Mouse (Mus musculus) spleen, adult 18-20 months (tissue): ENCODE measurements around the gene Zscan2.

Experiments used
- DNase-seq, 2 experiments: peaks; one replicate each; pipeline ENCODE4 v3.0.0; 2022; ENCODE audit warnings: mixed read lengths in 2 of 2

The Zscan2 gene

GRCm38 (mm10) chr7:80888595-80888994 is 27.9 kb downstream of the Zscan2 start:
- no peak for DNase-seq

DNA sequence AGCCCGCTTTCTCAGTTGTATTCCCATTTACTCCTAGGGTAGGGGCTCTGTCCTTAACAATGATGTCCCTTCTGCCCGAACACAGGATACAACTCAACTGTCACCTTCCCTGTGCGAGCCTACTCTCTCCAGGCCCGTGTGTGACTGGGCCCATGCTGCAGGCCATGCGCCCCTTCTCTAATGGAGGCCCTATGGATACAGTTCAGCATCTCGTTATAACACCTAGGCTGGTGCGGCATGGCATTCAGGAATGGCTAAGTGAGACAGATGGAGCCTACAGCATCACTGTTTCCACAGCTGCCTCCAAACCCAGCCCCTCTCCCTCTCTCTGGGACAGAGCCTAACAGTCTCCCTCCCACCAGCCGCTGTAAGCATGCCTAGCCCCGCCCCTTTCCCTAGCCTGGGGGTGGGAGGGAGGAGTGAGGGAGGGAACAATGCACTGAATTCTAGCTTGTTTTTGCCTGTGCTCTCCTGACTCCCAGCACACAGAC is 28.3 kb downstream of the Zscan2 start:
- no peak for DNase-seq

DNA sequence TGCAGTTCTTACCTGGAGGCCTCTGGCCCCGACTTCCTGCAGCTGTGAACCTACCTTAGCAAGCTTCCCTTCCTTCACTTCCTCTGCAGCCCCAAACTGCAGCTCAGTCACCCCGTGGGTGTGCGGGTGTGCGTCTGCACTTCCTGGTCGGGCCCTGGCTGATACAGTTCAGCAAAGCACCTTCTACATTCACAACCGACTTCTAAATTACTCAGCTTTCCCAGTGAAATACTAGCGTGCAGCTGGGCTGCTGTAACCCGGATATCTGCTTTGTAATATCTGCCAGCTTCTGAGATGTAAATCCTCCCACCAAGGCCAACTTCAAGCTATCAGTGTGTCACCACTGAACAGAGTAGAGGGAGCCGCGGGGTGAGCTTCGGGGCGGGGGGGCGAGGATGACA is 29.1 kb downstream of the Zscan2 start:
- peak; percentile 68 to 69 for DNase-seq

DNA sequence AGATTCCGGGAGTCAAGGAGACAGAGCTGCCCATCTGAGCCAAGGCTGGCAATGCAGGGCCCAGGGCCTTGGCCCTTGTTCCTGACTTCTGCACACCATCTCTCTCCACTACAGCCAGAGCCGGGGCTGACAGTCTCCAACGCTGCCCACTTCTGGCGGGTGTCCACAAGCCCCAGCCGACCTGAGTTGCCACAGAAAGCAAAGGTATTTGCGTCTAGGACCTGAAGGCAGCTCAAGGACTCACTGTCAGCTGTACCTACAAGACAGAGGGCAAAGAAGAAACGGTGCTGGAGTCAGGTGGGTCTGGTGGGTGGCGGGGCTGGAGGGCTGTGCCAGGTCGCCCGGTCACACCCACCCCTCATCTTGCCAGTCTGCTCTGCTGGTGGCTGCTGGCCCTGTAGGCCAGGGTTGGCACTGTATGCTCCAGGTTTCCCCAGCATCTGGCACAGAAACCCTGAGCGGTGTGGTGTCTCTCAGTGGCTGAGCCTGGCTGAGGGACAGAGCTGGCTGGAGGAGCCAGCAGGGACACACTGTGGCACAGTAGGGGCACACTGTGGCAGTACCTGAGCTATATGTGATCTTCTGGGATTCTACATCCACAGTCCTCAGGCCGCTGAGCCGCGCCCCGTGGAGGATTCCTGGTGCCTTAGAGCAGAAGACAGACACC is 32.5 kb downstream of the Zscan2 start:
- DNase-seq: no peak

DNA sequence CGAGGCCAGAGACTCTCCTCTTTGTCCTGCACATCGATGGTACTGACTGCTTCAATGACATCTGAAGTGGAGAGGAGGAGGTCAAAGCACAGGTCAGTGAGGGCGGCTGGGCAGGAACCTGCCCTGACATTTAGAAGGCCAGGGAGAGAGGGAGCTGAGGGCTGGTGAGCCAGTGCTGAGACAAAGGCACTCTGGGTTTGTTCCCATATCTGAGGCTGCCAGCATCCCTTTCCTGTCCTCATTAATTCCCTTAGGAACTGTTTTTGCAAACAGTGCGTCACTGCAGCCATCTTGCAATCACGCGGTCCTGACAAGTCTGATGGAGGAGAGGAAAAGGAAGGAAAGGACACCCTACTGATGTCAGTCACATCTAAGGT is 33.0 kb downstream of the Zscan2 start:
- DNase-seq: no peak

- DNase-seq: no peak
Measured at GRCm38 (mm10) chr7:80894196-80894595, 33.5 kb downstream of the Zscan2 start.

DNA sequence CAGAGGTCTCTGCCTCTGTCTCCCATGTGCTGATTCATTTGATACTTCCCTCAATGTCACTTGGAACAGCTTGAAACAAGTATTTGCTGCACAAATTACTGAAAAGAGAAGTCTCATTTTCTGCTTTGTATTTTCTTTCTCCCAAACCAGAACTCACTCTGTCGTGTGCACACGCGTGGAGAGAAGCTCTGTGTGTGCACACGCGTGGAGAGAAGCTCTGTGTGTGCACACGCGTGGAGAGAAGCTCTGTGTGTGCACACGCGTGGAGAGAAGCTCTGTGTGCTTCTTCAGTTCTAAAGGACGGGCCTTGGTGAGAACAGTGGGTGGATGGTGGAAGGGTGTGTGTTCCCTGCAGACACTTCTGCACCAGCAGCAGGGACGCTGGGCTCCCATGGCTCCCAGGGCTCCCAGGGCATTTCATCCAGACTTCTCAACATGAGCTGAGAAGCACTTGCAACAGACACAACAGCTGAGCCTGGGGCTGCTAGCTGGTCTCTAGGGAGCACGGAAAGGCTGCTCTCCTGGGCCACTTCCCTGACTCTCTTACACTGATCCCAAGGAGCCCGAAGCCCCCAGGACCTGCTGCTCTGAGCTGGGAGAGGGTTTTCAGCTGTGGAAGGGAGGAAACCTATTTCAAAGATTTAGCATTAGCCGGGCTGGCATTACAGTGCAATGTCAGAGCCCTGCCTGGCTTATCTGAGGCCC is 34.2 kb downstream of the Zscan2 start:
- DNase-seq: no peak

DNA sequence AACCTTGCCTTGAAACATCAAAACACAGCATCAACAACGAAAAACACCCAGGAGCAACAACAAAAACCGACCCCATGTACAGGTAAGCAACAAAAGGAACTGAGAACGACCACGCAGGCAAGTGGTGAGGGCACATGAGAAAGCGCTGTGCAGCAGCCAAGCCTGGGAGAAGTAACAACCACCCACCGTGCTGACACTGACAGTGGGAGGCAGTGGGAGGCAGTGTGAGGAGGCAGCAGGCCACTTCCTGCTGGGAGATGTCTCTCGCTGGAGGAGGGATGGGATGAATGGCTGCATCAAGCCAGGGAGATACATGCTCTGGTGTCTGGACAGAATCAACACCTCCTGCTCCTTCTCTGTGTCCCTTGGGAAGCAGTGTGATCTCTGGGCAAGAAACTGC is 36.4 kb downstream of the Zscan2 start:
- no peak for DNase-seq

DNA sequence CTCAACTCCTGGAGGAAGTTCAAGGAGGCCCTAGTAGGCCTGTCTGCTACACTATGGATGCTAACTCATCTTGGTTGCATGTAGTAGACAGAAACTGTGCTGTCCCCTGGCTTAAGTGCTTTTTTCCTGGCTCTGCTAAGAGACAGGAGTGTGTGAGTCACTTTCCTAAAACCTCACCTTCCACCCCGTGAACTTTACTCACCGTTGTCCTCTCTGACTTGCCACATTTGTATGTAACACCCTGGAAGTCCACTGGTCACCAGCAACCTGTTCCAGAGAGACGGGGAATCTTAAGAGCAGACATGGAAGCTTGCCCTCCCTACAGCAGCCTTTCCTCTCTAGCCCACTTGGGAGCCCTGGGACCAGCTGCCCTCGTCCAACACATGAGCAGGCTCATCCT is 37.0 kb downstream of the Zscan2 start:
- no peak for DNase-seq

DNA sequence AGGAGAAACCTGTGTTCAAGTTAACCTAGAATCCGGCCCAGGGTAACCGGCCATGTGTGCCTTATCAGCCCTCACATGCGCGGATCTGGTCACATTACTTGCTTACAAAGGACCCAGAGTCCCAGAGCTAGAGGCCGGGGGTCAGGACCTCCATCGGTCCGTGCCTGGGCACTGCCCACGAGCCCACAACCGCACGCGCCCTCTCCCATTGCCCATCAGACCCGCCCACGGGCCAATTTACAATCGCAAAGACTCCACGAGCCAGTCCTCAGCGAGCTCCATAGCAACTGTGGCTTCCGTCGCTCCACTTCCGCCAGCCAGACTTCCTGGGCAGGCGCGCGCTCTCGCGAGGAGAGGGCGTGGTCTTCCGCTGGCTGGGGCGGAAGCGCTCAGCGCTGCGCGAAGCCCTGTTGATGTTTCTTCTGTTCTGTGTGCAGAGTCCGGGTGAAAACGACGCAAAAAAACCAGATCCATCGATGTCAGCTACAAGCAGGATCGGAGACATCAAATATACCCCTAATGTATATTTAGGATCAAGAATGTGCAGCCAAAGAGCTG is 40.3 kb downstream of the Zscan2 start, which contains the start of gene Wdr73:
TSS of gene Wdr73 (minus strand) at position 326 of the 558 bp plus-strand sequence.
- peak; percentile 82 to 86 for DNase-seq

DNA sequence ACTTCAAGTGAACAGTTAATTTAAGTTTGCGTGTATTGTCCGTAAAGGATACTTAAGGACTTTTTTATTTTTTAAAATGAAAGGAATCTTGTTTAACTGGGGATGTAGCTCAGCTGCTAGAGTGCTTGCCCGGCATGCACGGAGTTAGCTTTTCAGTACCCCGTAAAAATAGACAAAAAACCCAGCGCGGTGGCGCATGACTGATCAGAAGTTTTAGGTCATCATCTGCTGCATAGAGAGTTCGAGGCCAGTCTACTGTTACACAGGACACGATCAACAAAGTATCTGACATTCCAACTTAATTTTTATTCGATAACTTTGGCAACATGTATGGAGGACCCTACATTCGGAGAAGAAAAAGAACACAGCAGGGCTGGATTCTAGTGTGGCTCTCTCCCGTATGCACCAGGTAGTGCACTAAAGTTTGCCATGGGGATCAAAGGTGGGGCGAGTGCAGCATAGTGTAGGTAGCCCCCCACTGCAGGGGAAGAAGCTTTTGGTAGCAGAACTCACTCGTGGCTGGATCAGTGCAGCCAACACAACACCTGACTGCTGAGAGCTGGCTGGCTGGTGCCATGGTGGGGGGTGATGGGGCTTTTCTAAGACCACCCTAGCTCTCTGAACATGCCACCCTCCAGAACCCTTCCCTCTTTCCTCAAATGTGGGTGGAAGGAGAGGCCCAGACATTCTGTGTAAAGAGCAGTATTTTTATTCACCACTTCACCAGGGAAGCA is 41.0 kb downstream of the Zscan2 start:
- DNase-seq: no peak

DNA sequence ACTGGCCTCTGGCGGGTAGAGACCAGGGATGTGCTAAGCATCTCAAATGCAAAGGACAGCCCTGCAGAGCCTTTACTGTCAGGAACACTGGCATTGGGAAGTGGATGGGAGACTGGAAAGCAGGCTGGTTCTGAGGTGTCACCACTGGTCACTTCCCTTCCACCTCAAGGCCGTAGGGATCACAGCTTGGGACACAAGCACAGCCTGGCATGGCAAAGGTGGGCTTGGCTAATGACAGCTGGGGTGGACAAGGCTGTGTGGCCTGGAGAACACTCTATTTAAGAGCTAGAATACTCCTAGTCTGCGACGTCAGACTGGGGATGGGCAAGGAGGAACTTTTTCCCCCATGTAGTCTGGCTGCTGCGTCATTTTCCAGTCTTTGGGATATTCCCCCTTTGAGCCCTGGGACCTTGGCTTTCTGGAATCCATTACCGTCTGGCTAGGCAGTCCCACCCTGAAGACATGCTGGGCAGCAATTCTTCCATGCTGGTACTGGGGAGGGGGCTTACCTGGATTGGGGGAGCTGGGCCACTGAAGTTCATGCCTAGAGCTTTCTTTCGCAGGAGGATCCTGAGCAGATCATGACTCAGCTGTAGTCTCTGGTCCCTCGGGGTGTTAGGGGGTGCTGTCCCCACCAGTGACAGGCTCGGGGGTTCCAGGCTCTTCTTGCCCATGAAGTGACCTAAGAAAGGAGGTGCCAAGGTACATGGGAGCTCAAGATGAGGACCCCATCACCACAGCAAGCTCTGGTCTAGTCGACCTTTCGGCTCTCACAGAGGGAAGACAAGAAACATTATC is 43.1 kb downstream of the Zscan2 start:
- no peak for DNase-seq

DNA sequence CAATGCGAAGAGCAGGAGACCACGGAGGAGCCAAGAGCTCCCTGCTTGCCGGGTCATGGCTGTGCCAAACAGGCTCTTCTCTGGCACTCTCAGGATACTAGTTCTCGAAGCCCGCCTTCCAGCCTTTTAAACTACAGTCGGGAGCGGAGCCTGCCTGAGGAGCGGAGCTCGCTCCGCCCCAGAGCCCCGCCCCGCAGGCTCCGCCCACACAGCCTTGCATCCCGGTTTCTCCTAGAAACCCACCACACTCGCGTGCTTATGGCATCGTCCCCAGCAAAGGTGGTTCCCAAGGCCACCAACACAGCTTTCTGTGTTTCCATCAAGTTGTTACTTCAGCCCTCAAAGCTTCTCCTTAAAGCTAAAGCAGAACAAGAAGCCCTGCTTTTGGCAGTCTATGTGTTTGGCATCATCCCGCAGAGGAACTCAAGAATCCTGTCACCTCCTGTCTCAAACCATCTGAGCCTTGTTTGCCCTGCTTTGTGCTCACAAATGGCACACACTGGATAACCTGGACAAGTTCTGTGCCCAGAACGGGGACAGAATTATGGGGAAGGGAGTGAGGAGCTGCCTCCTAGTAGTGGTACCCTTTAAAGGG is 44.3 kb downstream of the Zscan2 start, which contains the start of gene Nmb:
TSS of gene Nmb (minus strand) at position 156 of the 595 bp plus-strand sequence.
- peak in 1 of 2 experiments; percentile 66 for DNase-seq

GRCm38 (mm10) chr7:80911053-80911452 is 50.3 kb downstream of the Zscan2 start:
- no peak for DNase-seq

GRCm38 (mm10) chr7:80912496-80912895 is 51.8 kb downstream of the Zscan2 start:
- DNase-seq: no peak

GRCm38 (mm10) chr7:80917916-80918465 is 57.3 kb downstream of the Zscan2 start:
- no peak for DNase-seq

- DNase-seq: peak in 1 of 2 experiments; percentile 22
Measured at GRCm38 (mm10) chr7:80918982-80919646, 58.4 kb downstream of the Zscan2 start.

GRCm38 (mm10) chr7:80919647-80920008 is 58.9 kb downstream of the Zscan2 start:
- DNase-seq: no peak

GRCm38 (mm10) chr7:80923165-80923564 is 62.4 kb downstream of the Zscan2 start:
- DNase-seq: no peak
